Comparison of ENCODE assay signal across 12 mouse cellular contexts in the genomic region with DNA sequence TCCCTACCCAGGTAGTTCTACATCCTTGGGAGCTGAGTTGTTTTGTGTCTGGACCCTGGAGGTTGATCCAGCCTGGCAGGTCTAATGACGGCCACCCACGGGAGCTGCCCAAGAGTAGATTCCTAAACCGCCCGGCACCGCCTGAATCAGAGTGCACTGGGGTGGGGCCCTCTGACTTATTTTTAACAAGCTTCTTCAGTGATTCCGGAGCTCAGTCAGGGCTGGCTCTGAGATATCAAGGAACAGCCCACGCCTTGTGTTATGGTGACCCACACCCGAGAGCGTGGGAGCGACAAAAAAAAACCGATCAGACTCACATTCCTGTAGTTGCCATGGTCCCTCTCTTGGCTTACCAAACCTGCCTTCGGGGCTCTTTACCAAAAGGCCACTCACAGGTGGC. TPM values are rescaled to one million over a fixed set of nuclear protein-coding genes. Genes with fewer than 3 reads are reported as not detected.
"Had no signal": no experiment of that assay in that cellular context is flagged by ENCODE, and none has a peak within 500 bp of the region (broad histone marks: within the 10 kb centered on the region; RNA-seq: fewer than 3 reads in every experiment).

No protein-coding gene starts in this region.

- DNase-seq: gastrocnemius, adult 2 months; gastrocnemius, postnatal 10 days; gastrocnemius, postnatal 25 days; heart, adult 11 months; kidney, adult 11 months; kidney, adult 2 months; kidney, adult 9 months; kidney, postnatal 14 days; kidney, postnatal 36 days; layer of hippocampus, adult 9-11 months; layer of hippocampus, postnatal 36 days; left cerebral cortex, postnatal 4 days had no signal

RNA-seq across cellular contexts. Expression of a gene that starts 18.2 kb away (rescaled TPM):
- total RNA-seq: gastrocnemius, adult 2 months had no signal
